Mouse (Mus musculus) MEL (cell line): Measurements from ENCODE around the gene Adcy10. TPM values are rescaled to one million over a fixed set of nuclear protein-coding genes. Genes with fewer than 3 reads are reported as not detected.

Source experiments
- DNase-seq: peaks from one replicate; pipeline ENCODE4 v3.0.0; 2011; ENCODE audit warnings: low read depth, low spot score
- H3K27ac ChIP-seq: 2 replicates; pipeline ENCODE4 v1.5.1; 2012; ENCODE audit warnings: low read depth, mild to moderate bottlenecking, control low read depth, low read length, moderate library complexity; ENCODE audit not compliant: control insufficient read depth
- H3K27me3 ChIP-seq, 2 experiments: fragments of 150-350 bp in 1 of 2; sonication (generic) in 1 of 2; 2 replicates each; pipeline ENCODE4 v1.6.1; 2012; ENCODE audit warnings: low read length in 2 of 2, mild to moderate bottlenecking in 2 of 2, improper control_type of control experiment in 1 of 2, moderate library complexity in 1 of 2; ENCODE audit not compliant: insufficient read depth in 2 of 2, control insufficient read depth in 1 of 2
- H3K36me3 ChIP-seq, 2 experiments: 2 replicates each; pipeline ENCODE4 v1.6.1; 2012 to 2014; ENCODE audit warnings: low read length in 2 of 2, improper control_type of control experiment in 1 of 2, inconsistent platforms in 1 of 2, mild to moderate bottlenecking in 1 of 2; ENCODE audit not compliant: insufficient read depth in 2 of 2, control insufficient read depth in 1 of 2
- H3K4me1 ChIP-seq, 2 experiments: fragments of 150-350 bp in 1 of 2; sonication (generic) in 1 of 2; 2 replicates each; pipeline ENCODE4 v1.6.1; 2012; ENCODE audit warnings: low read length in 2 of 2, improper control_type of control experiment in 1 of 2, mild to moderate bottlenecking in 1 of 2; ENCODE audit not compliant: insufficient read depth in 2 of 2, control insufficient read depth in 1 of 2
- H3K4me3 ChIP-seq, 2 experiments: fragments of 150-350 bp in 1 of 2; sonication (generic) in 1 of 2; 2 replicates each; pipeline ENCODE4 v1.5.1; 2012; ENCODE audit warnings: low read depth in 2 of 2, low read length in 2 of 2, mild to moderate bottlenecking in 2 of 2, moderate library complexity in 2 of 2, control low read depth in 1 of 2, improper control_type of control experiment in 1 of 2; ENCODE audit not compliant: control insufficient read depth in 1 of 2, insufficient read depth in 1 of 2
- H3K79me2 ChIP-seq: 2 replicates; pipeline ENCODE4 v1.6.1; 2012; ENCODE audit warnings: mild to moderate bottlenecking, low read length, moderate library complexity; ENCODE audit not compliant: control insufficient read depth, poor library complexity, insufficient read depth
- H3K9ac ChIP-seq: 2 replicates; pipeline ENCODE4 v1.6.1; 2012; ENCODE audit warnings: low read depth, mild to moderate bottlenecking, control low read depth, low read length, moderate library complexity; ENCODE audit not compliant: control insufficient read depth, poor library complexity, severe bottlenecking
- H3K9me3 ChIP-seq: fragments of 150-350 bp; sonication (generic); replicated peaks from 2 replicates; pipeline ENCODE4 v1.6.1; 2012; ENCODE audit warnings: mild to moderate bottlenecking, low read length, improper control_type of control experiment, moderate library complexity; ENCODE audit not compliant: insufficient read depth
- CTCF ChIP-seq, 3 experiments: IDR thresholded peaks in 2 of 3; conservative IDR thresholded peaks in 1 of 3; 2 replicates each; pipeline ENCODE4 v1.5.1; 2011 to 2012; ENCODE audit warnings: low read length in 3 of 3, low read depth in 2 of 3, mild to moderate bottlenecking in 2 of 3, improper control_type of control experiment in 1 of 3, inconsistent platforms in 1 of 3, mixed read lengths in 1 of 3, moderate library complexity in 1 of 3; ENCODE audit not compliant: control insufficient read depth in 1 of 3, insufficient read depth in 1 of 3, poor library complexity in 1 of 3, severe bottlenecking in 1 of 3
- E2F4 ChIP-seq: IDR thresholded peaks from 2 replicates; pipeline ENCODE4 v1.6.1; 2011; ENCODE audit warnings: low read depth, low read length, improper control_type of control experiment, borderline replicate concordance
- ETS1 ChIP-seq: IDR thresholded peaks from 2 replicates; pipeline ENCODE4 v1.6.1; 2012; ENCODE audit warnings: low read depth, mild to moderate bottlenecking, inconsistent platforms, low read length, improper control_type of control experiment, moderate library complexity
- GATA1 ChIP-seq: IDR thresholded peaks from 2 replicates; pipeline ENCODE4 v1.6.1; 2011; ENCODE audit warnings: low read depth, low read length, improper control_type of control experiment
- JUND ChIP-seq: IDR thresholded peaks from 2 replicates; pipeline ENCODE4 v1.6.1; 2011; ENCODE audit warnings: low read depth, mild to moderate bottlenecking, improper control_type of control experiment, low read length
- MAFK ChIP-seq: IDR thresholded peaks from 2 replicates; pipeline ENCODE4 v1.6.1; 2011; ENCODE audit warnings: low read depth, mild to moderate bottlenecking, low read length, improper control_type of control experiment, borderline replicate concordance
- MAX ChIP-seq: IDR thresholded peaks from 2 replicates; pipeline ENCODE4 v1.6.1; 2011; ENCODE audit warnings: low read length, improper control_type of control experiment
- MAZ ChIP-seq: IDR thresholded peaks from 2 replicates; pipeline ENCODE4 v1.6.1; 2012; ENCODE audit warnings: low read depth, mild to moderate bottlenecking, inconsistent platforms, low read length, improper control_type of control experiment
- MEF2A ChIP-seq: IDR thresholded peaks from 2 replicates; pipeline ENCODE4 v1.6.1; 2014; ENCODE audit warnings: low read depth, mild to moderate bottlenecking, inconsistent platforms, low read length, improper control_type of control experiment; ENCODE audit not compliant: poor library complexity, insufficient replicate concordance, severe bottlenecking; ENCODE audit errors: extremely low read depth
- MYB ChIP-seq: IDR thresholded peaks from 2 replicates; pipeline ENCODE4 v1.6.1; 2011; ENCODE audit warnings: mild to moderate bottlenecking, low read depth, low read length, improper control_type of control experiment
- NELFE ChIP-seq: IDR thresholded peaks from 2 replicates; pipeline ENCODE4 v1.6.1; 2011; ENCODE audit warnings: low read depth, low read length, improper control_type of control experiment
- NRF1 ChIP-seq: IDR thresholded peaks from 2 replicates; pipeline ENCODE4 v1.6.1; 2014; ENCODE audit warnings: low read depth, mild to moderate bottlenecking, inconsistent platforms, low read length, improper control_type of control experiment, moderate library complexity; ENCODE audit not compliant: poor library complexity, insufficient read depth, severe bottlenecking
- POLR2A ChIP-seq, 2 experiments: IDR thresholded peaks; 2 replicates each; pipeline ENCODE4 v1.6.1; 2011 to 2012; ENCODE audit warnings: low read length in 2 of 2, mild to moderate bottlenecking in 2 of 2, control low read depth in 1 of 2, improper control_type of control experiment in 1 of 2, low read depth in 1 of 2, moderate library complexity in 1 of 2; ENCODE audit not compliant: control insufficient read depth in 1 of 2, insufficient read depth in 1 of 2, poor library complexity in 1 of 2
- POLR2AphosphoS2 ChIP-seq: IDR thresholded peaks from 2 replicates; pipeline ENCODE4 v1.6.1; 2011; ENCODE audit warnings: low read length, improper control_type of control experiment
- RAD21 ChIP-seq: IDR thresholded peaks from 2 replicates; pipeline ENCODE4 v1.6.1; 2011; ENCODE audit warnings: mild to moderate bottlenecking, low read depth, low read length, improper control_type of control experiment
- RCOR1 ChIP-seq: IDR thresholded peaks from 2 replicates; pipeline ENCODE4 v1.6.1; 2012; ENCODE audit warnings: low read depth, mild to moderate bottlenecking, inconsistent platforms, low read length, improper control_type of control experiment
- SIN3A ChIP-seq: IDR thresholded peaks from 2 replicates; pipeline ENCODE4 v1.6.1; 2012; ENCODE audit warnings: low read length, improper control_type of control experiment, inconsistent platforms
- SMC3 ChIP-seq: IDR thresholded peaks from 2 replicates; pipeline ENCODE4 v1.6.1; 2011; ENCODE audit warnings: low read depth, low read length, improper control_type of control experiment
- TAL1 ChIP-seq: IDR thresholded peaks from 2 replicates; pipeline ENCODE4 v1.6.1; 2012; ENCODE audit warnings: mild to moderate bottlenecking, inconsistent platforms, low read length, moderate library complexity, mixed read lengths
- TBP ChIP-seq: IDR thresholded peaks from 2 replicates; pipeline ENCODE4 v1.8.0; 2011; ENCODE audit warnings: low read depth, low read length, improper control_type of control experiment
- UBTF ChIP-seq: IDR thresholded peaks from 2 replicates; pipeline ENCODE4 v1.6.1; 2012; ENCODE audit warnings: low read depth, mild to moderate bottlenecking, inconsistent platforms, low read length, improper control_type of control experiment, moderate library complexity, borderline replicate concordance; ENCODE audit not compliant: insufficient read depth
- ZC3H11A ChIP-seq: IDR thresholded peaks from 2 replicates; pipeline ENCODE4 v1.6.1; 2012; ENCODE audit warnings: low read depth, mild to moderate bottlenecking, inconsistent platforms, low read length, improper control_type of control experiment
- ZKSCAN1 ChIP-seq: IDR thresholded peaks from 2 replicates; pipeline ENCODE4 v1.6.1; 2012; ENCODE audit warnings: low read depth, mild to moderate bottlenecking, inconsistent platforms, low read length, improper control_type of control experiment, moderate library complexity
- ZMIZ1 ChIP-seq: IDR thresholded peaks from 2 replicates; pipeline ENCODE4 v1.6.1; 2012; ENCODE audit warnings: low read depth, mild to moderate bottlenecking, inconsistent platforms, low read length, improper control_type of control experiment, moderate library complexity
- polyA plus RNA-seq, 2 experiments: library from polyadenylated mRNA; stranded (reverse) in 1 of 2; unstranded in 1 of 2; fragments of >175 nt in 1 of 2; fragments of >200 nt in 1 of 2; gene quantifications; 2 replicates each; pipeline versions ENCODE4 v1.2.1 to v1.2.4; 2012; ENCODE audit warnings: low replicate concordance in 2 of 2, low read depth in 1 of 2; ENCODE audit not compliant: insufficient read length in 2 of 2, insufficient read depth in 1 of 2, missing spikeins in 1 of 2
- total RNA-seq: library from RNA; depleted of rRNA; stranded (reverse); fragments of 300-350 nt; gene quantifications from 2 replicates; pipeline ENCODE4 v1.2.3, GENCODE M21; 2012

Adcy10 gene
- total and polyA plus RNA-seq, 3 experiments, result not detected

- H3K36me3 ChIP-seq, result no peaks in the 10 kb centered on the region
- no peak for TF ChIP-seq POLR2AphosphoS2
- no peak for TF ChIP-seq TAL1
- TF ChIP-seq SIN3A, result no peak
- TF ChIP-seq MAZ, result no peak
- TF ChIP-seq NELFE, result no peak
- no peak for TF ChIP-seq UBTF
- no peak for TF ChIP-seq E2F4
- TF ChIP-seq MYB, result no peak
- no peak for TF ChIP-seq RAD21
- TF ChIP-seq SMC3, result no peak
- no peak for TF ChIP-seq ZC3H11A
- no peak for TF ChIP-seq MAFK
- no peak for TF ChIP-seq ETS1
- TF ChIP-seq JUND, result no peak
- no peak for TF ChIP-seq RCOR1
- TF ChIP-seq ZMIZ1, result no peak
- no peak for TF ChIP-seq GATA1
- no peak for TF ChIP-seq NRF1
- no peak for TF ChIP-seq MAX
- no peak for TF ChIP-seq TBP
- TF ChIP-seq, all 39 proteins: peak for 0
- H3K27me3 ChIP-seq, result no peaks in the 10 kb centered on the region
- H3K4me3 ChIP-seq, result no peak overlapping the region
- no peak overlapping the region for H3K27ac ChIP-seq
- H3K9me3 ChIP-seq, result no peaks in the 10 kb centered on the region
- H3K9ac ChIP-seq, result no peak overlapping the region
- no peaks in the 10 kb centered on the region for H3K4me1 ChIP-seq
- no peak for DNase-seq
- H3K79me2 ChIP-seq, result no peaks in the 10 kb centered on the region
Measured at GRCm38 (mm10) chr1:165594699-165595421, 109.9 kb downstream of the Adcy10 start.

DNA sequence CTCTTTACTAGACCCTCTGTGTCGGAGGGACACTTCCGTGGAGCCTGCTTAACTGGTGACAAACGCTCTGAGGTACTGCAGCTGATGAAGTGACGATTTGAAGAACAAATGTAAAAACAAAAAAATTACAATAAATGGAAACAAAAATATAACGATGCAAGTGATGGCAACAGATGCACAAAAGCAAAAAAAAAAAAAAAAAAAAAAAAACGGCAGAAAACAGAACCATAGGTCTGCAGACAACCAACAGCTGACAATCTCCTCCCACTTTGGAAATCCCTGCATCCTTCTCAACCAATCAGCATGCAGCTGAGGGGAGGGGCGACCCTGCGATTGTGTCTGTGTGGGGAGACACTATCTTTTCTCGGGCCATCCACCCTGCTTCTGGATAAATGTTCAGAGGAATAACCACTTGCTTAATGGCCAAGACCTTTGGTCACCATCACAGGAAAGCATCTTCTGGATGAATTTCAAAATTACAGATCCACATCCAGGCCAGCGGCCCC is 116.8 kb downstream of the Adcy10 start:
- TF ChIP-seq MEF2A, result no peak
- no peak for TF ChIP-seq SMC3
- TF ChIP-seq POLR2A (IDR thresholded peaks at IDR 0.05; ENCODE audit: control insufficient read depth in 1 of 2, insufficient read depth in 1 of 2, low read depth in 1 of 2, low read length in 2 of 2, poor library complexity in 1 of 2), result no peak
- TF ChIP-seq ZKSCAN1, result no peak
- TF ChIP-seq CTCF (IDR thresholded peaks at IDR 0.05 in 2 of 3, conservative IDR thresholded peaks at IDR 0.05 in 1 of 3; ENCODE audit: control insufficient read depth in 1 of 3, insufficient read depth in 1 of 3, low read depth in 2 of 3, low read length in 3 of 3, poor library complexity in 1 of 3, severe bottlenecking in 1 of 3), result no peak
- TF ChIP-seq E2F4, result no peak
- no peak for TF ChIP-seq TBP
- no peak for TF ChIP-seq MAFK
- H3K9me3 ChIP-seq, result no peaks in the 10 kb centered on the region
- H3K27ac ChIP-seq, result no peak overlapping the region
- no peak overlapping the region for H3K9ac ChIP-seq
- H3K27me3 ChIP-seq, result no peaks in the 10 kb centered on the region
- H3K4me1 ChIP-seq, result no peaks in the 10 kb centered on the region
- no peak overlapping the region for H3K4me3 ChIP-seq
- no peaks in the 10 kb centered on the region for H3K36me3 ChIP-seq
- H3K79me2 ChIP-seq, result no peaks in the 10 kb centered on the region
- DNase-seq, result no peak
